Mouse (Mus musculus): ENCODE measurements around the gene Cilp2.

Cilp2 gene

DNA sequence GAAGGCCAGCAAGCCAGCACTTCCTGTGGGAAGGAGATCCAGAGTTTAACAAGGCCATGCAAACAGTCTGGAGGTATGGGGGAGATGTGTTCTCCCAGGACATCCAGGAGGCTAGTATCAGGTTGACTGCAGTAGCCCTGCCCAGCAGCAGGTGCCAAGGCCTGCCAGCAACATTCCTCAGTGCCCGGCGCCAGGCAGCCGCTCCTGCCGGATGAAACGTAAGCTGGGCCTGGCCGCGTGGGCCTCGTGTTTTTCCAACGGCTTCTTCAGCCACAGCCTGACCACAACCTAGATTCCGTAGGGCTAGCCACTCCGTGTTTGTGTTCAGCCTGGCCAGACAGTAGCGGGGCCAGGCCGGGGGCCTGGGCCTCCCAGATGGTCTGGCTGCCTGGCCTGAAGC, 12.8 kb downstream of the Cilp2 start:
- DNase-seq (ENCODE audit: low read depth, low spot score): no peak

DNA sequence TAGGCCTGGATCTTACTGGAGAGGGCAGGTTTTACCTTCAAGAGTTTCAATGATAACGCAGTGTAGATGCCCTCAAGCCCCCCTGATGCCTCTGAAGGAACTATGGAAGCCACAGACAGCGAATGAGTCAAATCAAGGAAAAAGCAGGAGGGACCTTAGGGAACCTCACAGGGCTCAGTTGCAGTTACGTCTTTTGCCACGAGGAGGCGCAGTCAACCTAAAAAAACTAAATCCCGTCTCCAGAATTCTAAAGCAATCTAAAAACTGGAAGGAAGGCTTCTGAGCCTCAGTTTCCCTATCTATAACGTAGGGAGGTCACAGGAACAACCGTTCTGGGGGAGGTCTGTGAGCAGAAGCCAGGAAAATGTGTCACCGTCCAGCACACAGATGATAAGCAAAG, 13.3 kb downstream of the Cilp2 start:
- DNase-seq (ENCODE audit: low read depth, low spot score): peak; percentile 70

DNA sequence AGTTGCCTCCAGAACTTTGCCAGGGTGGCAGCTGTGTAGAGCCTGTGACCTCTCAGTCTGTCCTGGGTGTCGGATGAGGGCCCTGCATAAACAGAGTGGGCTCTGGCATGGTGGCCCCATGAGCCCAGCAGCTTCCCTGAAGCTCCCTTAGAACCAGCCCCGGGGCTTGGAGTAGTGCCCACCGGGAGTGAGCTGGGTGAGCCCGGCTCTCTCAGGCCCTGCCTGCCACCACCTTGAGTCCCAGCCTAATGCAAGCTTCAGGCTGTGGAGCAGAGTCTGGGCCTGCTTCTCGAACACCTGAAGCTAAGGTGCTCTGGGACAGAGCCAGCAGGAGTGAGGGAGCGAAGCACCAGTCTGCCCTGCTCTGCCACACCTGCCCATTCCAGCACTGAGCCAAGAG, 16.6 kb downstream of the Cilp2 start:
- DNase-seq (ENCODE audit: low read depth, low spot score): no peak

DNA sequence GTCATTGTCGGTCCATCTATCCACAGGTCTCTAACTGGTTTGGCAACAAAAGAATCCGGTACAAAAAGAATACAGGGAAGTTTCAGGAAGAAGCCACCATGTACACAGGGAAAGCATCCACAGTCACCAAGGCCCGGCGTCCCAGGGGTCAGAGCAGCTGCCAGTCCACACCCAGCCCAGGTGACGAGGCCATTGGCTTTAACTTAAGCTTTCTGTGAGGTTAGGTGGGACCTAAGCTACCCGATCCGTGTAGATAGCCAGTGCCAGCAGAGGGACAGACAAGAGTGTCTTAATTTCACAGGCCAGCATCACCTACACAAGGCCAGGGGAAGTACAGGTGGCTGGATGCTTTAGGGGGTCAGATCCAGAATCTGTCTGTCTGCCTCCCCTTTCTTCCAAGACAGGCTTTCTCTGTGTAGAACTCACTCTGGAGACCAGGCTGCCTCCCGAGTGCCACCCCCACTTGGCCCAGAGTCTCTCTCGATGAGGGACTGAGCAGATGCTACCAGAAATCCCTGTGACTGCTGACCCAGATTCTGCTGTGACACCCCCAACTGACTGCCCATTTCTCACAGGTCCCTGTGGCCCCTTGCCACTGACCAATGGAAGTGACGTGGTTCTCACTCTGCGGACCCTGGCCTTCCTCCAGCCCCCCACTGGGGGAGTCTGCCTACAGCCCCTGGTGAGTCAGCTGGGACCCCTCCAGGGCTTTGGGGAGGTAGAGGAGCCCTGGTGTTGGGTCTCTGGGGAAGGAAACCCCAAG, 17.3 kb downstream of the Cilp2 start:
- DNase-seq (ENCODE audit: low read depth, low spot score): no peak

DNA sequence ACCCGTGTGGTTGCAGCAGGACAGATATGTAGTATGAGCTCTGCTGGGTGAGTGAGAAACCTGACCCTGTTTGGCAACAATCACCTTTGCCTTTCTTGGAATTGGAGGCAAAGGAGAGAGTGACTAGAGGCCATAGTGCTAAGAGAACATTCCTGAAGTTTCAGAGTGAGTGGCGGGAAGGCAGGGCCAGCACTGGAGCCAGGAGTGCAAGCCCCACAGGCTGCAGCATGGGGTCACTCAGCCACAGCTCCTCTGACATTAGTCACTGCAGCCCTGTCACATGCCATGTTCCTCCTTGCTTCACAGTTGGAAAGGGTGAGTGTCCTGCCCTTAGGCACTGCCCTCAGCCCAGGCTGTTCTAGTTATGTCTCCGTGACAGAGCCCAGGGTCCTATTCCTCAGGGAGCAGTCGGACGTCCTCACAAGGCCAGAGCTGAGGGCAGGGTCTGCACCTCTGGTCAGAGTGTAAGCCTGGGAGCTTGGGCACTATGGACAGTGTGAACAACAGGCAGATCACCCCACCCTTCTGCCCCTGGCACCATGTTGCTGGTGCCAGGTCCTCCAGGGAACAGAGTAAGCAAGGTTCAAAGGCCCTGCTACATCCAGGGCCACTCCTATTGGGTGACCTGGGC, 19.7 kb downstream of the Cilp2 start:
- DNase-seq (ENCODE audit: low read depth, low spot score): no peak

DNA sequence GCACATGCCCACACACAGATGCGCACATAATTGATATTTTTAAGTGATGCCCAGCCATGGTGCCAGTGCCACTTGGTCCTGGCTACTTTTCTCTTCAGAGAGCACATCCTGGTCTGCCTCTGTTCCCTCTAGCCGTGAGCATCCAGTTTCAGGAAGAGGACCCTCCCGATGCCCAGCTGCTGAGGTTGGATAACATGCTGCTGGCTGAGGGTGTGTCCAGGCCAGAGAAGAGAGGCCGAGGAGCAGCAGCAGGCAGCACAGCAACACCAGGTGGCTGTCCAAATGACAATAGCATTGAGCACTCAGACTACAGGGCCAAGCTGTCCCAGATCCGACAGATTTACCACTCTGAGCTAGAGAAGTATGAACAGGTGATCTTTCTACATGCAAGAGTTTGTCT, 23.3 kb downstream of the Cilp2 start:
- DNase-seq (ENCODE audit: low read depth, low spot score): no peak

DNA sequence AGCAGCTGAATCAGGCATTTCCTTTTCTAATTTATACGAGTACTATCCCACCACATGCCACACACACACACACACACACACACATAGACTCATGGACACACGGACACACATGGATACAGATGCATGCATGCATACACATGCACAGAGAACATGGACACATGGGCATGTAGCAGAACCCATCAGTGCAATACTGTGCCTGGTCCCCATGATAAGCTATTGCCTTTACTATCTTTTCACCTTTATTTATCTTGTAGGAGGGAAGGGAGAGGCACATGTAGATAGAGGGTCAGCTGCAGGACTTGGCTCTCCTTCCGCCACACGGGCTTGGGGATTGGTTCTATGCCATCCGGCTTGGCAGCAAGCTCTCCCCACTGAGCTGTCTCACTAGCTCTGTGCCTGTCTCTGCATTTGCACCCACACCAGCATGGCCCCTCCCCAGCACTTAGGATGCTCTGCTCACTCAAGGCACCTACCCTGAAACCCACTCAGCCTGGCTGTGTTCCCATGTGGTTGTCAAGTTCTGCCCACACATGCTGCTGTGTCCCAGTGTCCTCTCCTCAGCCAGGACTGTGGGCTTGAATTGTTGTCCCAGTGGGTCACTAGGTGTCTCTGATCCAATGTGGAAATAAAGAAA, 24.0 kb downstream of the Cilp2 start:
- no peak for DNase-seq (ENCODE audit: low read depth, low spot score)

DNA sequence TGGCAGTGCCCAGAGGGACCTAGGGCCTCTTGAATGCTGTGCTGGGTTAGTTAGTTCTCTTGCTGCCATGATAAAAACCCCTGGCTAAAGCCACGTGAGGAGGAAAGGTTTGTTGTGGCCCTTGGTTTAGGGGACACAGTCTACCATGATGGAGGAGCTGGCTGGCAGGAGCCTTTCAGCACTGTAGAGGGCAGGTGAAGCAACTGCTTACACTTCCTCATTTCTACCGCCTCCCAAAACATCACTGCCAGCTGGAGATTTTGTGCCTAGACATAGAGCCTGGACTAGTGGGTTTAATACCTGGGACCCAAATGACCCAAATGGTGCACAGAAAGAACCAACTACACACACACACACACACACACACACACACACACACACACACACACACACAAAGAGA, 26.2 kb downstream of the Cilp2 start:
- DNase-seq (ENCODE audit: low read depth, low spot score): no peak

DNA sequence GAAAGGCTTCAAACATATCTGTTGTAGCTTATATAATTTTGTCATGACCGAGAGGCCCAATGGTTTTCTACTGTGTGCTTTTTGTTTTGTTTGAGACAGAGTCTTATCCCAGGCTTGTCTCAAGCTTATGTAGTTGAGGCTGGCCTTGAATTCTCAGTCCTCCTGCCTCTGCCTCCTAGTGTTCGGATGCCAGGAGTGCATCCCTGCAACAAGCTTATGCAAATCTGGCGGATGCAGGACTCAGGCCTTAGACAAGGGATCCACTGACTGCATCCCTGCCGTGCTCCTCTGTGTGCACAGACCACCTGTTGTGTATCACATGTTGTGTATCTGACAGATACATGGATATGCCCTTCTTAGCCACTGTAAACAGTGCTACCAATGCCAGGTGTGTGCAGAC, 26.7 kb downstream of the Cilp2 start:
- no peak for DNase-seq (ENCODE audit: low read depth, low spot score)

DNA sequence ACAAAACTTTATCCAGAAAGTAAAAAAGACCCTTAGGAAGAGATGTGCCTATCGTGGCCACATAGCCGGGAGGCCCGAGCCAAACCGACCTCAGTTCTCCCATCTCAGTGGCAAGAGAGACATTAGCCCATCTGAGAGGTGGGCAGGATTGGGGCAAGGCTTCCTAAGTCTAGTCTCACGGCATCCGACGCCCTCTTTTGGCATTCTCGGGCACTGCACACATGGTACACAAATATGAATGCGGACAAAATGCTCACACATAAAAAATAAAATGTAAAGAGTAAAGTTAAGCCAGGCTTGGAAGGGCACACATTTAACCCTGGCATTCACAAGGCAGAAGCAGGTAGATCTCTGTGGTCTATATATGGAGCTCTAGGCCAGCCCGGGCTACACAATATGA, 33.6 kb downstream of the Cilp2 start:
- DNase-seq (ENCODE audit: low read depth, low spot score): no peak

DNA sequence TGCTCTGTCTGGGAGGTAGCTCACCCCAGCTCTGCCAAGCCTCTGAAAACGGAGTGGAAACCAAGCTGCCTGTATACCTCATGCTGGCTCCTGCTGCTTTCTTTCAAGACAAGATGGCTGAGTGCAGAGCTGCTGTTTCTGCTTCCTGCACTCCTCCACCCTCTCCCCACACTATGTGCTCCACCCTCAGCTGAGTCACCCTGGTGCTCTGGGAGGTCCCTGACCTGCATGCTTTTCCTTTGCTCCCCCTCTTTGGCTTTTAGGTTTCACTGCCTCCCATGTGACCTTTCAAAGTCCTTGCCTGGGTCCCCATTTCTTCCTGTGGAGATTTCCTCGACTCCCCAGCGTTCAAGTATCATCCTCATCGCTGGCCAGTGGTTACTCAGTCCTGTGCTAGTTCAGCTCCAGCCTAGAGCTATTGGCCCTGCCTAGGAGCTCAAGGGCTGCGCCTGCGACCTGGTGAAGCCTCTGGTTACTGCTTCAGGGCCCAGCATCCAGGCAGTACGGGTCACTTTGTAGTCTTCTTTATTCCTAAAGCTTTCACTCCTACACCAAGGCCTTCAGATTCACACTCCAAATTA, 36.5 kb downstream of the Cilp2 start:
- no peak for DNase-seq (ENCODE audit: low read depth, low spot score)

DNA sequence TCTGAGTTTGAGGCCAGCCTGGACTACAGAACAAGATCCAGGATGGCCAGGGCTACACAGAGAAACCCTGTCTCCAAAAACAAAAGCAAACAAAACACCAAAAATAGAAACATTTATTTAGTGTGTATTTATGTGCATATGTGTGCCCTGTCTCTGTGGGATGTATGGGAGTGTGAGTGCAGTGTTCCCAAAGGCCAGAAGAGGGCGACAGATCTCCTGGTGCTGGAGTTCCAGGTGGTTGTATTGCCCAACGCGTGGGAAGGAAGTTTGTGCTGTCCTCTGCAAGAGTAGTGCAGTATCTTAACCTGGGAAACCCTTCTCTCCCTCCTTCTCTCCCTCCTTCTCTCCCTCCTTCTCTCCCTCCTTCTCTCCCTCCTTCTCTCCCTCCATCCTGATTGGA, 37.6 kb downstream of the Cilp2 start:
- no peak for DNase-seq (ENCODE audit: low read depth, low spot score)

DNA sequence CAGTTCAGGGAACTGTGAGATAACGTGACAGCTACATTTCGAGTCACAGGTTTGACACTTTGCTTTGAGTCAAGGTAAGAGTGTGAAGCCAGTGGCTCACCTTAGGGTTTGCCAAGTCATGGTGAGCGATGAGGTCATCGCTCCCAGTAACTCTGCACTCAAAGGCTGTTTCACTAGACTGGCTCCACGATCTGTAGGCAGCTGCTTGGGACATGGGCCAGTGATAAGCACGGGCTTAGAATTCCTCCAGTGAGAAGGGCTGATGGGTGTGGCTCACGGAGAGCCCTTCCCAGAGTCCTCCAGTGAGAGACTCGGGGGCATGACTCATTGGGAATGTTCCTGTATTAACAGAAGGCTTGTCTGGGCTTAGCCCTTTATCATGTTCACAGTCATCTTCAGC, 38.5 kb downstream of the Cilp2 start:
- no peak for DNase-seq (ENCODE audit: low read depth, low spot score)

DNA sequence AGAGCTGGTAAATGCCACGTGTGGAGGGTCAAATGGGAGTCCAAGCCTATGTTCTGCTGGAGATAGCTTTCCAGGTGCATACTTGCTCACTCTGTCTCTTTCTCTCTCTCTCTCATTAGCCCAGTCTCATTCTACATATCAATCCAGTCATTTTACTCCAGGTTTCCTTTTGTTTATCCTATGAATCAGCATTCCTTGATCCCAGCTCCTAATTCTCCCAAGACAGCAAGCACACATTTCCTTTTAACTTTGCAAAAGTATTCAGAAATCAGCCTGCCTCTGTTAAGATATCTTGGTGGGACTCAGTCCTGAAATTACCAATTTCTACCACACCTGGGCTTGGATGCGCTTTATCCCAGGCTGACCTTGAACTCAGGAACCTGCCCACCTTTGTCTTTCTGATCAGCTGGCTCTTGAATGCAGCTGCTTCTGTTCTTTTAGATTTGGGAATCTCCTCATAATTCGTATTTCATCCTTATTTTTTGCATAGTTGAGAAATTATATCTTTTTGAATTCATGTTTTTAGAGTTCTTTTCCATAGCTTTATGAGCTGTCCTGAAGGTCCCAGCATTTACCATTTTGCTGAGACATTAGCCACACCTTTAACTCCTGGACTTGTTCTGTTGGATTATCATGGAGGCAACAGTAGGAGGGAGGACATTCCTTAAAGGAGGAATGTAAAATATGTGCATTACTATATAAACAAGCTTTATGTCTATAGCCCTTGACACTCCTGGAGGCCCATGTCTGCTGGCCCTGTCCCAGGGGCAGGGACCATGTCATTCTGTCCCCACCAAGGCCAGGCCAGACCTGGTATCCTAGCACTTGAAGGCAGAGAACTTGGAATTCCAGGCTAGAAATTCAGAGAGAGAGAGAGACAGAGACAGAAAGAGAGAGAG, 40.1 kb downstream of the Cilp2 start:
- no peak for DNase-seq (ENCODE audit: low read depth, low spot score)

DNA sequence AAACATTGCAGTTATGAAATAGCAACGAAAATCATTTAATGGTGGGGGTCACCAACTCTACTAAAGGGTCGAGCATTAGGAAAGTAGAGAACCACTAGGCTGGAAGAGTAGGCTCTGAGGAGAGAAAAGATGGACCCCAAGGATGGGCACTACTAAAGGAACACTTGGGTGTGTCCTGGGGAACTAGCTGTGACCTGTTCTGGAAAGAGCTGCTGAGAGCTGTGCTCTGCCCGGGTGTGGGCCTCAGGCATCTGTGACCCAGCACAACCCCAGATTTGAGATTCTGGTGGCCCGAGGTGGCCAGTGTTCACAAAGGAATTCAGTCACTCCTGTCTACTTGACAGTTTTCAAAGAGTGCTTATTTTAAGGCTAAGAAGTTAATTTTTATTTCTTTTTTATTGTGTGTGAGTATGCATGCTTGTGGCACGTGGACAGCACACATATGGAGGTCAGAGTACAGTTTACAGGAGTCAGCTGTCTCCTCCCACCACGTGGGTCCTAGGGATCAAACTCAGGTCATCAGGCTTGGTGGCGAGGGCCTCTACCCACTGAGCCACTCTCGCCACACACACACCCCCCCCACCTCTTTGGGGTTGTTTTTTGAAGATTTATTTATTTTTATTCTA, 50.3 kb downstream of the Cilp2 start:
- no peak for DNase-seq (ENCODE audit: low read depth, low spot score)

DNA sequence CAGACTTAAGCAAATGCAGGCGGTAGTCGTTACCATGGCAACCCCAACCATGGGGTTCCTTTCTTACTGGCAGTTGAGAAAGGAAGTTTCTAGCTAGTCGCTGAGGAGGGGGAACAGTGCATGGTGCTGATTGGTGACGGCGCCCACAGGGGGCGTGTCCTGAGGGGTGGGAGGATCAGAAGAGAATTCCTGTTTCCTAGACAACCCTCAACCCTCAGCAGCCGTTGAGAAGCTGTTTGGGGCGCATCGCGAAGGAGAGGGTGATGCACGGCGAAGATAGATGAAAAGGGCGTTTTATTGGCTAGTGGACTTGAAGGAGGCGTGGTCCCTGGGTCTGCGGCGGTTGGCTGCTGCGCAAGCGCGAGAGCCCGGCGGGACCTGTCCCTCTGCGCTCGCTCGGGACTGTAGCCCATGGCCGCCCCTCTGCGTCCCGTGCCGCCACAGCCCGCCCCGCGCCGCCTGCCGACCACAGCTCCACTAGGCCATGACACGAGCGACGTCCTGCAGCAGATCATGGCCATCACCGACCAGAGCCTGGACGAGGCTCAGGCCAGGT, 55.1 kb downstream of the Cilp2 start, which contains the start of gene Pbx4:
TSS of gene Pbx4 (plus strand) at position 194 of the 556 bp plus-strand sequence.
- peak; percentile 99 for DNase-seq (ENCODE audit: low read depth, low spot score)

Data from mesoderm, embryonic 11.5 days (tissue).